Mouse (Mus musculus) C2C12 (cell line): ENCODE measurements around the gene Aatf. TPM values are rescaled to one million over a fixed set of nuclear protein-coding genes. Genes with fewer than 3 reads are reported as not detected.

Source experiments
- H3K27me3 ChIP-seq: one replicate; pipeline ENCODE4 v1.6.1; 2011; ENCODE audit not compliant: control insufficient read depth, insufficient read depth, insufficient read length
- H3K36me3 ChIP-seq: one replicate; pipeline ENCODE4 v1.6.1; 2011; ENCODE audit not compliant: control insufficient read depth, insufficient read depth
- H3K4me3 ChIP-seq: one replicate; pipeline ENCODE4 v1.5.1; 2011; ENCODE audit warnings: mild to moderate bottlenecking, control low read depth; ENCODE audit not compliant: poor library complexity, insufficient read depth, severe bottlenecking
- H3K79me2 ChIP-seq: one replicate; pipeline ENCODE4 v1.6.1; 2011; ENCODE audit not compliant: control insufficient read depth, insufficient read depth
- H3K79me3 ChIP-seq: one replicate; pipeline ENCODE4 v1.6.1; 2011; ENCODE audit warnings: low read depth, control low read depth
- H3ac ChIP-seq: one replicate; pipeline ENCODE3; 2011; ENCODE audit warnings: low read depth; ENCODE audit not compliant: control insufficient read depth, insufficient read length
- CEBPB ChIP-seq: IDR thresholded peaks from one replicate; pipeline ENCODE4 v1.6.1; 2011; ENCODE audit warnings: low read depth, mild to moderate bottlenecking, control low read depth, moderate library complexity
- CTCF ChIP-seq: IDR thresholded peaks from one replicate; pipeline ENCODE4 v1.5.1; 2011; ENCODE audit not compliant: control insufficient read depth, insufficient read depth, insufficient read length
- FOSL1 ChIP-seq: IDR thresholded peaks from one replicate; pipeline ENCODE4 v1.8.0; 2011; ENCODE audit warnings: mild to moderate bottlenecking, low read length; ENCODE audit not compliant: poor library complexity, insufficient read depth, severe bottlenecking
- MAX ChIP-seq: IDR thresholded peaks from one replicate; pipeline ENCODE4 v1.6.1; 2011; ENCODE audit warnings: mild to moderate bottlenecking, control low read depth
- MYOD1 ChIP-seq: IDR thresholded peaks from one replicate; pipeline ENCODE4 v1.6.1; 2011; ENCODE audit warnings: low read depth; ENCODE audit not compliant: control insufficient read depth, insufficient read length
- MYOG ChIP-seq: IDR thresholded peaks from one replicate; pipeline ENCODE4 v1.6.1; 2011; ENCODE audit not compliant: control insufficient read depth, insufficient read length; ENCODE audit errors: extremely low read depth
- USF1 ChIP-seq: IDR thresholded peaks from one replicate; pipeline ENCODE4 v1.6.1; 2011; ENCODE audit warnings: low read depth, mild to moderate bottlenecking, control low read depth, moderate library complexity
- polyA plus RNA-seq: library from polyadenylated mRNA; unstranded; fragments of >200 nt; fragmentation: generic; extraction: Trizol; gene quantifications from one replicate; pipeline ENCODE4 v1.2.1, GENCODE M21; 2012; ENCODE audit warnings: missing spikeins

The Aatf gene
- polyA plus RNA-seq, 1 experiment = 38.6 TPM

- peaks cover 57% of the 10 kb centered on the region for H3K27me3 ChIP-seq
- TF ChIP-seq CEBPB = no peak
- TF ChIP-seq FOSL1 = no peak
- no peak for TF ChIP-seq CTCF
- TF ChIP-seq MYOD1 = no peak
These were observed 36.0 kb upstream of the Aatf start for GRCm38 (mm10) chr11:84549258-84549791.

GRCm38 (mm10) chr11:84548293-84548692 lies 35.0 kb upstream of the Aatf start:
- H3K79me2 ChIP-seq = no peaks in the 10 kb centered on the region
- no peak for TF ChIP-seq MAX
- no peak for TF ChIP-seq FOSL1
- TF ChIP-seq MYOG = no peak
- TF ChIP-seq USF1 = no peak
- no peak for TF ChIP-seq CTCF
- TF ChIP-seq MYOD1 = no peak
- TF ChIP-seq CEBPB = no peak
- H3K79me3 ChIP-seq = no peaks in the 10 kb centered on the region
- H3K27me3 ChIP-seq = peaks cover 47% of the 10 kb centered on the region
- H3ac ChIP-seq = no peak overlapping the region
- H3K36me3 ChIP-seq = no peaks in the 10 kb centered on the region
- H3K4me3 ChIP-seq = no peak overlapping the region

More at GRCm38 (mm10) chr11:84549258-84549791, 36.0 kb upstream of the Aatf start:
- no peaks in the 10 kb centered on the region for H3K36me3 ChIP-seq
- H3K79me2 ChIP-seq = no peaks in the 10 kb centered on the region
- no peak overlapping the region for H3K4me3 ChIP-seq
- no peaks in the 10 kb centered on the region for H3K79me3 ChIP-seq
- H3ac ChIP-seq = no peak overlapping the region

GRCm38 (mm10) chr11:84539981-84540380 lies 26.7 kb upstream of the Aatf start:
- Histone ChIP-seq H3K79me3 (no peaks in the 10 kb centered on the region), H3K79me2 (no peaks in the 10 kb centered on the region), H3K4me3 (no peak overlapping the region), H3K27me3 (peaks cover 63% of the 10 kb centered on the region), H3K36me3 (no peaks in the 10 kb centered on the region), H3ac (no peak overlapping the region)
- TF ChIP-seq CEBPB (no peak), USF1 (no peak), MYOD1 (no peak), MYOG (no peak), MAX (no peak)

- H3K27me3 ChIP-seq = peaks cover 88% of the 10 kb centered on the region
- TF ChIP-seq CTCF (no peak), MAX (no peak), MYOG (no peak), FOSL1 (no peak), CEBPB (no peak), USF1 (no peak), MYOD1 (no peak)
These were observed 16.7 kb upstream of the Aatf start for GRCm38 (mm10) chr11:84529797-84530703.

GRCm38 (mm10) chr11:84529143-84529755 lies 15.9 kb upstream of the Aatf start:
- H3K36me3 ChIP-seq = no peaks in the 10 kb centered on the region
- H3ac ChIP-seq = no peak overlapping the region
- H3K27me3 ChIP-seq = peaks cover 88% of the 10 kb centered on the region
- TF ChIP-seq CEBPB (no peak), MYOG (no peak)
- no peaks in the 10 kb centered on the region for H3K79me3 ChIP-seq
- no peak overlapping the region for H3K4me3 ChIP-seq
- H3K79me2 ChIP-seq = no peaks in the 10 kb centered on the region

More at GRCm38 (mm10) chr11:84529797-84530703, 16.7 kb upstream of the Aatf start:
- no peaks in the 10 kb centered on the region for H3K79me2 ChIP-seq
- H3ac ChIP-seq = no peak overlapping the region
- H3K36me3 ChIP-seq = no peaks in the 10 kb centered on the region
- no peak overlapping the region for H3K4me3 ChIP-seq
- no peaks in the 10 kb centered on the region for H3K79me3 ChIP-seq
